Comparison of ENCODE assay signal across 12 mouse cellular contexts in genomic region chr15:98696216-98696615, GRCm38 (mm10). TPM values are rescaled to one million over a fixed set of nuclear protein-coding genes. Genes with fewer than 3 reads are reported as not detected.
"Had no signal": no experiment of that assay in that cellular context is flagged by ENCODE, and none has a peak within 500 bp of the region (broad histone marks: within the 10 kb centered on the region; RNA-seq: fewer than 3 reads in every experiment).

No protein-coding gene starts in this region.

- H3K9ac ChIP-seq: limb, embryonic 12.5 days; liver, embryonic 12.5 days; lung, embryonic 14.5 days; midbrain, embryonic 13.5 days had no signal

- H3K27ac ChIP-seq: limb, embryonic 12.5 days; liver, embryonic 12.5 days; midbrain, embryonic 13.5 days had no signal

- H3K36me3 ChIP-seq: limb, embryonic 12.5 days; liver, embryonic 12.5 days; midbrain, embryonic 13.5 days had no signal

- H3K4me3 ChIP-seq: limb, embryonic 12.5 days; liver, embryonic 12.5 days; midbrain, embryonic 13.5 days had no signal

- DNase-seq: layer of hippocampus, adult 9-11 months; layer of hippocampus, postnatal 36 days; lung, embryonic 14.5 days; retina, postnatal 1 day; right cerebral cortex, postnatal 4 days; spleen, adult 18-20 months; thymus, postnatal 4 days had no signal

RNA-seq across cellular contexts. Expression of gene Ccdc65, which starts 11.8 kb away (rescaled TPM):
- total RNA-seq: neutrophil, adult 5-6 weeks had no signal
- polyA plus RNA-seq: liver, embryonic 16.5 days had no signal
